Mouse (Mus musculus): Measurements from ENCODE around the gene Ccdc15. TPM values are rescaled to one million over a fixed set of nuclear protein-coding genes. Genes with fewer than 3 reads are reported as not detected.

The Ccdc15 gene
- polyA plus RNA-seq (2015; fragmentation: Nextera tagmentation; extraction: Ambion mirVana): 6.4 and 7.7 TPM in 2 replicates

DNA sequence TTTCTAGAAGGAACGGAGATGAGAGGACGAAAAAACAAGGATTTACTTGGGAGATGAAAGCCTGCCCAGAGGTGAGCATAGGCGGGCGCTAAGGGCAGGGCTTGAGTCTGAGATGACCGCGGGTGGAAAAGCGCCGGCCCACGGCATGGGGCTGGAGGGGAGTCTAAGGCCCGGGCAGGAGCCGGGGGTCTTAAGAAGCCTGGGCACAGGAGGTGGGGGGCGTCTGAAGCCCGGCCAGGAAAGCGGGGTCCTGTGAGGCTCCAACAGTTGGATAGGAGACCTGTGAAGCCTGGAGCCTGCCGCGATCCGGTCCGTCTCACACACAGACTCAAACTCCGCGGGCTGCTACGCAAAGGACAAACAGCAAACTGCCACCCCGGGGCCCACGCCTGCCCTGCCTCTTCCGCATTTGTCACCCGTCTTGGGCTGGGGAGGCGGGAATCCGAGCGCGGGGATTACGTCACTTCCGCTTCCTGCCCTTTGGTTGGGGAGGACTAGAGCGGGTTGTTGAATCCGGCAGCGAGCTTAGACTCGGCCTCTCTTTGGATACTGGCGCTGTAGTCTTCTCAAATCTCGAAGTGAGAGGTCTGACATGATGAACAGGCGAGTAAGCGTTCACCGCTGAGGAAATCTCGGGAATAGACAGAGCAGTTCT is at the start of gene Ccdc15:
Gene Ccdc15, minus strand, starts transcription at position 445 of the 655 bp plus-strand sequence.
- WGBS: under 1% methylated on average over 41 of the region's 41 CpGs
- peak; percentile 100 for ATAC-seq (ENCODE audit: low FRiP score)
- Histone ChIP-seq H3K9ac (replicated peaks) (peak within 1 kb of the TSS; percentile 82), H3K4me1 (peaks cover 13% of the 10 kb centered on the region), H3K27me3 (replicated peaks) (no peaks in the 10 kb centered on the region), H3K9me3 (replicated peaks) (no peaks in the 10 kb centered on the region), H3K36me3 (no peaks in the 10 kb centered on the region), H3K27ac (replicated peaks) (peak within 1 kb of the TSS; percentile 92), H3K4me2 (peak within 1 kb of the TSS; percentile 91), H3K4me3 (replicated peaks) (peak within 1 kb of the TSS; percentile 87)

DNA sequence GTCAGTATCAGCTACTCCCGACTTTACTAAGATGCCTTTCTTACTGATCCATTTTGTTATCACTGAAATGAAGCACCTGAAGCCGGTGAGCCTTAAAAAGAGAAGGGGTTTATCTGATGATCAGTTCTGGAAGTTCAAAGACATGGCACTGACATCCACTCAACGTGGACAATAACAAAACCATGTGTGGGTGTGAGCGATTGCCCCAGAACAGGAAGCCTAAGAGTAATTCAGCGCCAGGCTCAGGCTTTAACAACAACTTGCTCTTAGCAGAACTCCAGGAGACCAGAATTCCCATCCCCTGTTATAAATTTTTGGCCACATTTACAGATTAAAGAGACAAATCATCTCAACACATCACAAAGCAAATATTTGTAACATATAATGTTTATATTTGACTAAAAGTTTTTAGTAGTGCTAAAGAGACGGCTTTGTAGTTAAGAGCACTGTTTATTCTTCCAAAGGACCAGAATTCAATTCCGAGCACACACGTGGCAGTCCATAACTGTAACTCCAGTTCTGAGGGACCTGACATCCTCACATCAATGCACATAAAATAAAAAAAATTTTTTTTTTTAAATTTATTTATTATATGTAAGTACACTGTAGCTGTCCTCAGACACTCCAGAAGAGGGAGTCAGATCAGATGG is 45.4 kb upstream of the Ccdc15 start:
- no peaks in the 10 kb centered on the region for H3K9me3 ChIP-seq (replicated peaks)
- WGBS: 75% methylated on average over 8 of the region's 8 CpGs
- no peak overlapping the region for H3K4me3 ChIP-seq (replicated peaks)
- no peak overlapping the region for H3K27ac ChIP-seq (replicated peaks)
- no peaks in the 10 kb centered on the region for H3K27me3 ChIP-seq (replicated peaks)
- H3K4me1 ChIP-seq: no peaks in the 10 kb centered on the region
- ATAC-seq (ENCODE audit: low FRiP score): no peak
- no peak overlapping the region for H3K9ac ChIP-seq (replicated peaks)
- no peaks in the 10 kb centered on the region for H3K36me3 ChIP-seq
- H3K4me2 ChIP-seq: no peak overlapping the region

GRCm38 (mm10) chr9:37392071-37392470 is 43.8 kb upstream of the Ccdc15 start:
- Histone ChIP-seq H3K9ac (replicated peaks) (no peak overlapping the region), H3K4me2 (no peak overlapping the region), H3K27me3 (replicated peaks) (no peaks in the 10 kb centered on the region), H3K4me1 (no peaks in the 10 kb centered on the region), H3K4me3 (replicated peaks) (no peak overlapping the region), H3K9me3 (replicated peaks) (no peaks in the 10 kb centered on the region), H3K36me3 (no peaks in the 10 kb centered on the region), H3K27ac (replicated peaks) (no peak overlapping the region)
- ATAC-seq (ENCODE audit: low FRiP score): no peak
- 67% methylated on average over 2 of the region's 2 CpGs for WGBS

DNA sequence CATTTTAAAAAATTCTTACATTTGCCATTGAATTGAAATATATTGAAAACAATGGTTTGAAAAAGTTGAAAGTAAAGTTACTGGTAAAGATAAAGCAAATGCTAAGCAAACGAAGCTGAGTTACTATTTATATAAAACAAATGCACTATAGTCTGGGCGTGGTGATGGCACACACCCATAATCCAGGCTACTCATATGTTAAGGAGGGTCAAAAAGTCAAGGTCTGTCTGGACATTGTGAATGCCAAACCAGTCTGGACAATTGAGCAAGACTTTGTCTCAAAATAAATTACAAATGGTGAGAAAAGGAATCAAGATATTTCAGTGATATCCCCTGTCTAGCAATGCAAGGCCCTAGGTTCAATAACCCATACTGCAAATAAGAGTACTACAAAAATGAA is 42.7 kb upstream of the Ccdc15 start:
- Histone ChIP-seq H3K4me1 (no peaks in the 10 kb centered on the region), H3K4me2 (no peak overlapping the region), H3K4me3 (replicated peaks) (no peak overlapping the region), H3K27ac (replicated peaks) (no peak overlapping the region), H3K9me3 (replicated peaks) (no peaks in the 10 kb centered on the region), H3K27me3 (replicated peaks) (0 out of 2 replicates have a peak, but pooled peaks cover 2% of the 10 kb centered on the region), H3K36me3 (no peaks in the 10 kb centered on the region), H3K9ac (replicated peaks) (no peak overlapping the region)
- no peak for ATAC-seq (ENCODE audit: low FRiP score)
- WGBS: 70% methylated on average over 2 of the region's 2 CpGs

GRCm38 (mm10) chr9:37384284-37385182 is 36.3 kb upstream of the Ccdc15 start:
- WGBS: 7% methylated on average over 54 of the region's 54 CpGs
- Histone ChIP-seq H3K4me3 (replicated peaks) (peak overlapping the region; percentile 52), H3K4me2 (peak overlapping the region; percentile 86), H3K36me3 (no peaks in the 10 kb centered on the region), H3K4me1 (peaks cover 8% of the 10 kb centered on the region; the same call in 1 of the 2 replicates), H3K9me3 (replicated peaks) (no peaks in the 10 kb centered on the region), H3K27ac (replicated peaks) (peak overlapping the region; percentile 64), H3K27me3 (replicated peaks) (0 out of 2 replicates have a peak, but pooled peaks cover 3% of the 10 kb centered on the region), H3K9ac (replicated peaks) (peak overlapping the region; percentile 63)
- peak; percentile 86 for ATAC-seq (ENCODE audit: low FRiP score)

- no peaks in the 10 kb centered on the region for H3K9me3 ChIP-seq (replicated peaks)
- ATAC-seq (ENCODE audit: low FRiP score): no peak
- 95% methylated on average over 6 of the region's 6 CpGs for WGBS
- H3K4me3 ChIP-seq (replicated peaks): no peak overlapping the region
- peaks cover 8% of the 10 kb centered on the region; the same call in 1 of the 2 replicates for H3K4me1 ChIP-seq
- H3K27me3 ChIP-seq (replicated peaks): 0 out of 2 replicates have a peak, but pooled peaks cover 3% of the 10 kb centered on the region
- no peaks in the 10 kb centered on the region for H3K36me3 ChIP-seq
- no peak overlapping the region for H3K4me2 ChIP-seq
- no peak overlapping the region for H3K27ac ChIP-seq (replicated peaks)
- H3K9ac ChIP-seq (replicated peaks): no peak overlapping the region
These were observed 34.9 kb upstream of the Ccdc15 start for GRCm38 (mm10) chr9:37383161-37383560.

- ATAC-seq (ENCODE audit: low FRiP score): no peak
- no peak overlapping the region for H3K9ac ChIP-seq (replicated peaks)
- H3K4me3 ChIP-seq (replicated peaks): no peak overlapping the region
- H3K27me3 ChIP-seq (replicated peaks): no peaks in the 10 kb centered on the region
- no peaks in the 10 kb centered on the region for H3K36me3 ChIP-seq
- WGBS: 82% methylated on average over 5 of the region's 5 CpGs
- H3K27ac ChIP-seq (replicated peaks): no peak overlapping the region
- no peak overlapping the region for H3K4me2 ChIP-seq
- no peaks in the 10 kb centered on the region for H3K4me1 ChIP-seq
- H3K9me3 ChIP-seq (replicated peaks): no peaks in the 10 kb centered on the region
These were observed 27.5 kb upstream of the Ccdc15 start for GRCm38 (mm10) chr9:37375718-37376117.

- no peak overlapping the region for H3K9ac ChIP-seq (replicated peaks)
- no peaks in the 10 kb centered on the region for H3K9me3 ChIP-seq (replicated peaks)
- H3K4me3 ChIP-seq (replicated peaks): no peak overlapping the region
- no peaks in the 10 kb centered on the region for H3K4me1 ChIP-seq
- no peak for ATAC-seq (ENCODE audit: low FRiP score)
- no peak overlapping the region for H3K4me2 ChIP-seq
- H3K36me3 ChIP-seq: no peaks in the 10 kb centered on the region
- H3K27me3 ChIP-seq (replicated peaks): no peaks in the 10 kb centered on the region
- WGBS: 51% methylated on average over 7 of the region's 7 CpGs
- no peak overlapping the region; the same call in 1 of the 2 replicates for H3K27ac ChIP-seq (replicated peaks)
These were observed 23.1 kb upstream of the Ccdc15 start for GRCm38 (mm10) chr9:37371232-37371801.

- Histone ChIP-seq H3K4me1 (no peaks in the 10 kb centered on the region), H3K9ac (replicated peaks) (no peak overlapping the region), H3K27ac (replicated peaks) (peak overlapping the region; percentile 46; the same call in 1 of the 2 replicates), H3K27me3 (replicated peaks) (no peaks in the 10 kb centered on the region), H3K9me3 (replicated peaks) (no peaks in the 10 kb centered on the region), H3K36me3 (no peaks in the 10 kb centered on the region), H3K4me2 (peak overlapping the region; percentile 28), H3K4me3 (replicated peaks) (peak overlapping the region; percentile 24; the same call in 1 of the 2 replicates)
- ATAC-seq (ENCODE audit: low FRiP score): no peak
- 84% methylated on average over 8 of the region's 8 CpGs for WGBS
These were observed 20.6 kb upstream of the Ccdc15 start for GRCm38 (mm10) chr9:37368860-37369259.

GRCm38 (mm10) chr9:37368081-37368830 is 20.0 kb upstream of the Ccdc15 start:
- Histone ChIP-seq H3K4me2 (peak overlapping the region; percentile 28), H3K27ac (replicated peaks) (peak overlapping the region; percentile 80), H3K9ac (replicated peaks) (no peak overlapping the region), H3K4me3 (replicated peaks) (peak overlapping the region; percentile 24), H3K9me3 (replicated peaks) (no peaks in the 10 kb centered on the region), H3K4me1 (no peaks in the 10 kb centered on the region), H3K27me3 (replicated peaks) (no peaks in the 10 kb centered on the region), H3K36me3 (no peaks in the 10 kb centered on the region)
- WGBS: 83% methylated on average over 11 of the region's 11 CpGs
- ATAC-seq (ENCODE audit: low FRiP score): no peak; the same call in 1 of the 2 replicates

Measured in neural tube, embryonic 15.5 days (tissue).